Mouse (Mus musculus) urinary bladder, postnatal 36 days (tissue): ENCODE data around the gene Smim24.

ENCODE experiments used
- DNase-seq, 2 experiments: peaks; one replicate each; pipeline ENCODE4 v3.0.0; 2022; ENCODE audit warnings: low spot score in 2 of 2, mixed read lengths in 1 of 2

Gene Smim24

GRCm38 (mm10) chr10:81365672-81366476, 27.0 kb upstream of the Smim24 start, which contains the start of gene 4930404N11Rik:
Gene 4930404N11Rik, minus strand, starts transcription at chr10:81365816.
- no peak for DNase-seq

GRCm38 (mm10) chr10:81366477-81367206, 26.2 kb upstream of the Smim24 start:
- DNase-seq, result no peak

- no peak for DNase-seq
Observed at GRCm38 (mm10) chr10:81367207-81367495, 25.7 kb upstream of the Smim24 start.

GRCm38 (mm10) chr10:81375322-81375721, 17.5 kb upstream of the Smim24 start:
- no peak for DNase-seq

- no peak for DNase-seq
Observed at GRCm38 (mm10) chr10:81376561-81377361, 16.1 kb upstream of the Smim24 start.

- DNase-seq, result no peak
Observed at GRCm38 (mm10) chr10:81377362-81377664, 15.5 kb upstream of the Smim24 start.

- DNase-seq, result no peak
Observed at GRCm38 (mm10) chr10:81377793-81378552, 14.9 kb upstream of the Smim24 start, which contains the start of gene Fzr1. Gene Fzr1, minus strand, starts transcription at chr10:81378516.

- DNase-seq, result peak; percentile 100
Observed at GRCm38 (mm10) chr10:81378553-81379182, 14.2 kb upstream of the Smim24 start.

- no peak for DNase-seq
Observed at GRCm38 (mm10) chr10:81379183-81379553, 13.7 kb upstream of the Smim24 start.

GRCm38 (mm10) chr10:81379809-81380378, 13.0 kb upstream of the Smim24 start:
- no peak for DNase-seq

- no peak for DNase-seq
Observed at GRCm38 (mm10) chr10:81382039-81382438, 10.8 kb upstream of the Smim24 start.

- DNase-seq, result peak; percentile 98 to 99
Observed at GRCm38 (mm10) chr10:81383802-81384604, 8.8 kb upstream of the Smim24 start, which contains the start of the genes Dohh and Gm48551. Gene Dohh, plus strand, starts transcription at chr10:81384428. Gene Gm48551, plus strand, starts transcription at chr10:81384466.

GRCm38 (mm10) chr10:81384605-81384982, 8.3 kb upstream of the Smim24 start:
- DNase-seq, result no peak

- no peak for DNase-seq
Observed at GRCm38 (mm10) chr10:81385603-81386306, 7.1 kb upstream of the Smim24 start.

GRCm38 (mm10) chr10:81387716-81388115, 5.1 kb upstream of the Smim24 start:
- DNase-seq, result no peak

GRCm38 (mm10) chr10:81388505-81389055, 4.3 kb upstream of the Smim24 start, which contains the start of gene Gm48552:
Gene Gm48552, plus strand, starts transcription at chr10:81389005.
- no peak for DNase-seq

- peak in 1 of 2 experiments; percentile 53 for DNase-seq
Observed at GRCm38 (mm10) chr10:81389373-81389772, 3.5 kb upstream of the Smim24 start.

- peak in 1 of 2 experiments; percentile 72 for DNase-seq
Observed at GRCm38 (mm10) chr10:81389801-81390677, 2.8 kb upstream of the Smim24 start.
